Mouse (Mus musculus): ENCODE results near the gene Ms4a6b. TPM values are rescaled to one million over a fixed set of nuclear protein-coding genes. Genes with fewer than 3 reads are reported as not detected.

Ms4a6b gene
- total RNA-seq, 2 experiments from 2014 or later = 28.3 to 39.1 TPM

- ATAC-seq (replicated peaks; ENCODE audit: poor library complexity, severe bottlenecking) = no peak
These were observed 3.8 kb downstream of the Ms4a6b start for GRCm38 (mm10) chr19:11520146-11520545.

GRCm38 (mm10) chr19:11533421-11533820 lies 17.1 kb downstream of the Ms4a6b start:
- peak; percentile 90 for ATAC-seq (replicated peaks; ENCODE audit: poor library complexity, severe bottlenecking)

GRCm38 (mm10) chr19:11533888-11534445 lies 17.7 kb downstream of the Ms4a6b start:
- ATAC-seq (replicated peaks; ENCODE audit: poor library complexity, severe bottlenecking) = no peak

- no peak for ATAC-seq (replicated peaks; ENCODE audit: poor library complexity, severe bottlenecking)
These were observed 20.3 kb downstream of the Ms4a6b start, which contains the start of gene Ms4a4d for GRCm38 (mm10) chr19:11536593-11536992. Ms4a4d (plus strand) TSS chr19:11536801.

- no peak for ATAC-seq (replicated peaks; ENCODE audit: poor library complexity, severe bottlenecking)
These were observed 21.0 kb downstream of the Ms4a6b start for GRCm38 (mm10) chr19:11537336-11537735.

GRCm38 (mm10) chr19:11540166-11540821 lies 24.0 kb downstream of the Ms4a6b start:
- peak; percentile 92 for ATAC-seq (replicated peaks; ENCODE audit: poor library complexity, severe bottlenecking)

GRCm38 (mm10) chr19:11544383-11544782 lies 28.1 kb downstream of the Ms4a6b start:
- 0 out of 2 replicates have a peak, but pooled peaks have one; percentile 12 for ATAC-seq (replicated peaks; ENCODE audit: poor library complexity, severe bottlenecking)

- ATAC-seq (replicated peaks; ENCODE audit: poor library complexity, severe bottlenecking) = no peak
These were observed 31.6 kb downstream of the Ms4a6b start for GRCm38 (mm10) chr19:11547911-11548310.

GRCm38 (mm10) chr19:11554726-11555125 lies 38.4 kb downstream of the Ms4a6b start:
- no peak for ATAC-seq (replicated peaks; ENCODE audit: poor library complexity, severe bottlenecking)

GRCm38 (mm10) chr19:11559560-11559959 lies 43.2 kb downstream of the Ms4a6b start:
- peak; percentile 100 for ATAC-seq (replicated peaks; ENCODE audit: poor library complexity, severe bottlenecking)

GRCm38 (mm10) chr19:11574965-11575364 lies 58.7 kb downstream of the Ms4a6b start:
- no peak for ATAC-seq (replicated peaks; ENCODE audit: poor library complexity, severe bottlenecking)

Other genes with a start within 250 kb of the Ms4a6b start
- not detected in 2 replicates for gene Ms4a5, start 232.6 kb upstream of the Ms4a6b start, total RNA-seq (2014; fragmentation: Nextera tagmentation)
- gene Ms4a5, start 232.6 kb upstream of the Ms4a6b start, total RNA-seq (2017) = not detected in 2 replicates
- gene Ms4a14, start 202.1 kb upstream of the Ms4a6b start, total RNA-seq (2014; fragmentation: Nextera tagmentation) = not detected in 2 replicates
- not detected in 2 replicates for gene Ms4a14, start 202.1 kb upstream of the Ms4a6b start, total RNA-seq (2017)
- gene Ms4a7, start 180.4 kb upstream of the Ms4a6b start, total RNA-seq (2014; fragmentation: Nextera tagmentation) = not detected in 2 replicates
- gene Ms4a7, start 180.4 kb upstream of the Ms4a6b start, total RNA-seq (2017) = not detected in 2 replicates
- not detected in 2 replicates for gene Ms4a4a, start 141.0 kb upstream of the Ms4a6b start, total RNA-seq (2014; fragmentation: Nextera tagmentation)
- not detected in 2 replicates for gene Ms4a4a, start 141.0 kb upstream of the Ms4a6b start, total RNA-seq (2017)
- 11.5 and 20.2 TPM in 2 replicates for gene Ms4a4c, start 111.7 kb upstream of the Ms4a6b start, total RNA-seq (2014; fragmentation: Nextera tagmentation)
- 13.5 and 19.6 TPM in 2 replicates for gene Ms4a4c, start 111.7 kb upstream of the Ms4a6b start, total RNA-seq (2017)
- 2.2 and 2.3 TPM in 2 replicates for gene Ms4a4b, start 73.0 kb upstream of the Ms4a6b start, total RNA-seq (2014; fragmentation: Nextera tagmentation)
- gene Ms4a4b, start 73.0 kb upstream of the Ms4a6b start, total RNA-seq (2017) = 0.10 and 2.6 TPM in 2 replicates
- gene Ms4a6c, start 47.1 kb upstream of the Ms4a6b start, total RNA-seq (2014; fragmentation: Nextera tagmentation) = 271 and 272 TPM in 2 replicates
- 201 and 211 TPM in 2 replicates for gene Ms4a6c, start 47.1 kb upstream of the Ms4a6b start, total RNA-seq (2017)
- gene Gm8369, start 30.6 kb upstream of the Ms4a6b start, total RNA-seq (2014; fragmentation: Nextera tagmentation) = 4.9 and 9.0 TPM in 2 replicates
- gene Gm8369, start 30.6 kb upstream of the Ms4a6b start, total RNA-seq (2017) = 1.4 and 2.0 TPM in 2 replicates
- gene Ms4a4d, start 20.3 kb downstream of the Ms4a6b start, total RNA-seq (2014; fragmentation: Nextera tagmentation) = not detected in 2 replicates
- gene Ms4a4d, start 20.3 kb downstream of the Ms4a6b start, total RNA-seq (2017) = not detected in 2 replicates
- gene Ms4a6d, start 88.3 kb downstream of the Ms4a6b start, total RNA-seq (2014; fragmentation: Nextera tagmentation) = 3.6 and 6.2 TPM in 2 replicates
- 2.4 and 2.7 TPM in 2 replicates for gene Ms4a6d, start 88.3 kb downstream of the Ms4a6b start, total RNA-seq (2017)
- gene Ms4a2, start 107.2 kb downstream of the Ms4a6b start, total RNA-seq (2014; fragmentation: Nextera tagmentation) = 21.5 and 44.3 TPM in 2 replicates
- gene Ms4a2, start 107.2 kb downstream of the Ms4a6b start, total RNA-seq (2017) = 35.0 and 40.7 TPM in 2 replicates
- gene Ms4a3, start 124.3 kb downstream of the Ms4a6b start, total RNA-seq (2014; fragmentation: Nextera tagmentation) = 1,080 and 1,135 TPM in 2 replicates
- gene Ms4a3, start 124.3 kb downstream of the Ms4a6b start, total RNA-seq (2017) = 1,013 and 1,248 TPM in 2 replicates
- 5.0 TPM in 1 of 2 replicates, not detected in the other for gene Oosp2, start 144.0 kb downstream of the Ms4a6b start, total RNA-seq (2014; fragmentation: Nextera tagmentation)
- 1.3 TPM in 1 of 2 replicates, not detected in the other for gene Oosp2, start 144.0 kb downstream of the Ms4a6b start, total RNA-seq (2017)
- gene Oosp1, start 174.6 kb downstream of the Ms4a6b start, total RNA-seq (2014; fragmentation: Nextera tagmentation) = 4.7 and 15.8 TPM in 2 replicates
- gene Oosp1, start 174.6 kb downstream of the Ms4a6b start, total RNA-seq (2017) = 5.1 and 11.9 TPM in 2 replicates
- gene Oosp3, start 180.5 kb downstream of the Ms4a6b start, total RNA-seq (2014; fragmentation: Nextera tagmentation) = not detected in 2 replicates
- not detected in 2 replicates for gene Oosp3, start 180.5 kb downstream of the Ms4a6b start, total RNA-seq (2017)
- not detected in 2 replicates for gene Gif, start 231.0 kb downstream of the Ms4a6b start, total RNA-seq (2014; fragmentation: Nextera tagmentation)
- not detected in 2 replicates for gene Gif, start 231.0 kb downstream of the Ms4a6b start, total RNA-seq (2017)

Data from granulocyte monocyte progenitor cell, adult 5-6 weeks (primary cell).